Mouse (Mus musculus) kidney, adult 11 months (tissue): ENCODE measurements around the gene Ppp1r1b.

ENCODE experiments used
- DNase-seq: peaks from one replicate; pipeline ENCODE4 v3.0.0; 2022

Ppp1r1b gene

DNA sequence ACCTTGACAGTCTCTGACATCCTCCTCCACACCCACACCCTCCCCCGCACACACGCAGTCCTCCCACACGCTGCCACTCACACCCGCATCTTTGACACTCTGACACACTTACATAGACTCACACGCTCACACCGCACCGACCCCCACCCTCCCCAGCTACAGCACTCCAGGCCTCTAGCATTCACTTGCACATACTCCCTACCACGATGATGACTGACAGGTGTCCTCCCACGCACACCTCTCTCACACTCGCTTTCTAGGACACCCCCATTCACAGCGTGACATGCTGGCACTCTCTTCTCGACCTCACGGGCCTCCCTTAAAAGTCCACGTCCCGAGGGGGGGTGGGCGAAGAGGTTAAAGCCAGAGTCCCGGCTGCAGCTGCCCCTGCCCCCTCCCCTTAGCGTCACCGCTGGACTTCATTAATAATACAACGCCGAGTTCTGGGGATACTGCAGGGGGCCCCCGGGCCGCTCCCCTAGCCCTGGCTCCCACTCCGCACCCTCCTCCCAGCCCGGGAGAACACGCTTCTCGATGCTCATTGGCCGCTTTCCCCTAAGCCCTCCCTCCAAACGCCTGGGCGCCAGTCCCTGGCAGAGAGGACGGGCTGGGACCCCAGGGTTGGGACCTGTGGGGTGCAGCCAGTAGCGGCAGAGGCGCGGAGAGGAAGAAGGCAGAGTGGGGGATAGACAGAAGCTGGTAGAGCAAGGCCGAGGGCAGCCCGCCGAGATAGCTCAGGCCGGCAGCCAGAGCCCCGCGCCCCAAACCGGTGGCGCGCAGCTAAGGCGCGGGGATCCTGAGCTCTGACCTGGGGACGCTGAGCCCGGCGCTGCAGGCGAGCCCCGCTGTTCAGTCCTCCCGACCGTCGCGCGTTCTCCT, at the start of gene Ppp1r1b:
TSS of gene Ppp1r1b (plus strand) at position 322 of the 879 bp plus-strand sequence.
- DNase-seq = peak; percentile 71

DNA sequence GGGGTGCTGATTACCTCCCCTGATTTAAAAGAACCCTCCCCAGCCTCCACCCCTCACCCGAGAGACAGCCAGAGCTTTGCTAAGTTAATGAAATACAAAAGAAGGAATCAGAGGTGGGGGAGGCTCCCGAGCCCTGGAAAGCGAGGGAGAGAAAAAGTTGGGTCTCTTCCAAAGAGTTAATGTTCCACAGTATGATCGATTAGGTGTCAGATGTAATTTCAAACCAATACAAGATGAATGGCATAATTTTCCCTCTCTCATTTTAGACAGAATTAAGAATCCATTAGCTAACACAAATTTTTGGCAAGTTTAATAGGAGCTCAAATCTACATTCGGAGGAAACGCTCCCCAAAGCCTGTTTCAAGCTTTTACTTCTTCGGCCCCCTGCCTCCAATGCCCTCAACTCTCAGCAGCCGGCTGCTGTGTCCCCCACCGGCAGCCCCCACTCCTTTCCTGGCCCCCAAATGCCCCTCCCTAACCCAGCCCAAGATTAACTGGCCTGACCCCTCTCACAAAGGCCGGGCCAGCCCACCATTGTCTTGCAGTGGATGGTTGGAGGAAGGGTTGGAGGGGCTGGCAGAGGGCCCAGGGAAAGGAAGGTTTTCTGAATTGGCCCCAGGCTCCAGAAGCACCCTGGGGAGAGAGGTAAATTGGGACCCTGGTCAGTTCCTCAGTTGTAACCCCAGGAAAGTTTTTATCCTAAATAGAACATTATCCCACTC, 49.6 kb upstream of the Ppp1r1b start:
- DNase-seq = no peak

DNA sequence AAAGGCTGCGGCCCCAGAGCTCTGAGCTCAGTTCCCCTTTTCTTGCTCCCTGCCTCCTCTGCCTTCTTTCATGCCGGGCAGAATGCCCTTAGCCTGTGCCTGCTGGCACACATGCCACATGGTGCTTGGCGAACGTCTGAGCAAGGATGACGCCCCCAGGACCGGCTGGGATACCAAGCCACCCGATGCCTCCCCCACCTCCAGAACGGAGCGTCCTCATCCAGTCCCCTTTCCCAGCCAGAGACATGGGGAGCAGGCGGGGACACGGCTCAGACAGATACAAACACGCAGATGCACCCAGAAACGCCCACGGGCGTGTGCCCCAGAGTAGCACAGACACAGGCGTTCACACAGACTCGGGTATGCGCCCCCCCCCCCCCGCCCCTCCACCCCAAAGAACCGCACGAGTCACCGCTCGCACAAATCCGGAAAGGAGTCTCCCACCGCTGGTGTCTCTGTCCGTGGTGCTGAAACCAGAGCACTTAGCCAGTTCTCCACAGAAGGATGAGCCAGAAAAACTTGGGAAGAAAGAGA, 34.3 kb upstream of the Ppp1r1b start:
- DNase-seq = no peak

DNA sequence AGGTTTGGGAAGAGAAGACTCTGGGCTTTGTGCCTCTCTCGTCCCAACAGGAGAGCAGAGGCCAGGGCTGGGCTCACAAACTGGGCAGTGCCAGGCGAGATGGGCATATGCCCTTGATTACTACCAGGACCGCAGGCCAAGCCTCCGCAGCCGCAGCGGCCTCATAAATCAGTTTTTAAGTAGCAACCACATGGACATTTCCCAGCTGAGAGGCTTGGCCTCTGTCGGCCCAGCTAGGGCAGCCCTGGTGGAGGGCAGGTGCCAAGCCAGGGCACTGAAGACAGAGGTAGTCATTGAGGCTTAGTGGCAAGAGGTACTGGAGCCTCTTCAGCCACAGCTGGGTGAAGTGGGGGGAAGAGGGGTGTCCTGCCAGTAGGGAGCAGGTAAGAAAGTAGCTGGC, 30.7 kb upstream of the Ppp1r1b start:
- DNase-seq = no peak

DNA sequence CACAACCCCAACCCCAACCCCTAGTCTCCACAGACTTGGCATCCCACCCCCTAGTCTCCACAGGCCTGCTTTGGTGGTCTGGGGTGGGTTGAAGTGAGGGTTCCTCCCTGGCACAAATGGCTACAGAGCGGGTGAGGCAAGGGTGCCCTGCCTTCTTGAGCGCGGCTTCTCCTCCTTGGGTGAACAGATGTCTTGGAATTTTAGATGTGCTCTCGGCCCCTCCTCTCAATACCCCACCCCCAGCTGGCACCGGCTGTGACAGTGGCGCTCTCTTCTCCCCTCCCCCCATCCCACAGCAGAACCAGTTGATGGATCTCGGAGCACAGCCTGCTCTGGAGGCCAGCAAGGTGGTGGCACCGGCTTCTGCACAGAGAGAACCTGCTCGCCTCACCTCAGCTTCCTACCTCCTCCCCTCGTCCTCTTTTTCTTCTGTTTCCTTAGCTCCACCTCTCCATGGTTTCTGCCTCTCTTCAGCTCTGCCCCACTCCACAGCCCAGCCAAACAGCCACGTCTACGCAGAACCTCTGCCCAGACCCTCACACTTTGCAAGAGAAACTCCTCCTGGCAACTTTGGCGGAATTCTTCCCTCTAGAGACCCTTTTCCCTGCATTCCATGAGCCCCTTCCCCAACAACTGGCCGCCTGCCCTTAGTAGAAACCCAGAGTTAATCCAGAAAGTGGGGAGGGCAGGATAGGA, 29.6 kb upstream of the Ppp1r1b start:
- no peak for DNase-seq

DNA sequence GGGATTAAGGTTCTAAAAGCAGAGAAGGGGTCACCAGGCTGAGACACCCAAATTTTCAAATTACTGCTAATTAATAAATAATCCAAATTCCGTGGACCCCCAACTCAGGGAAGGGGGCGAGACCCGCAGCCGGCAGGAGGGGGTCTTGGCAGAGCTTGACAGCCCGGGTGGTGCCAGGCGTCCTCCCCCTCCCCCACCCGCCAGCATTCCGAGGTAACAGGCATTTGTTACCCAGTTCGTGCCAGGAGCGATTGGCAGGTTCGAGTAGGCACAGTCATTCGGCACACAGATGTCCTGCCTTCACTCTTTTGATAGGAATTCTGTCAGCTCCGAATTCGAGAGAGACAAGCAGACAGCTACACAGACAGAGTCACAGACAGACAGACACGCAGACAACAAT, 29.1 kb upstream of the Ppp1r1b start:
- no peak for DNase-seq

DNA sequence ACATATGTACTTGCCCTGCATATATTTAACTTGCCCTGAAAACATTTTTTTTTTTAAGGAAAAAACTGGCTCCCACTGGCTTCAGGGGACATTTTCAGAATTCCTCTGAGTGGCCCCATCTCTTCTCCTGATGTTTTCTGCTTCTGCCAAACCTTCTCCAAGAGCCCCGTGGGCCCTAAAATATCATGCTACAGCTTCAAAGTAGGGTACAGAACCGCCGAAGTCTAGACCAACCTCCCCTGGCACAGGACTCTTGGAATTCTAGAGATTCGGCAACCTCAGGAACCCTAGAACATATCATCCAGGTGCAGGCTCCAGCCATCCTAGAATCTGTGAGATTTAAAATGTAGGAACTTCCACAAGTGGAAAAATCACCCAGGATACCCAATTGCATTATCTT, 28.7 kb upstream of the Ppp1r1b start:
- no peak for DNase-seq

DNA sequence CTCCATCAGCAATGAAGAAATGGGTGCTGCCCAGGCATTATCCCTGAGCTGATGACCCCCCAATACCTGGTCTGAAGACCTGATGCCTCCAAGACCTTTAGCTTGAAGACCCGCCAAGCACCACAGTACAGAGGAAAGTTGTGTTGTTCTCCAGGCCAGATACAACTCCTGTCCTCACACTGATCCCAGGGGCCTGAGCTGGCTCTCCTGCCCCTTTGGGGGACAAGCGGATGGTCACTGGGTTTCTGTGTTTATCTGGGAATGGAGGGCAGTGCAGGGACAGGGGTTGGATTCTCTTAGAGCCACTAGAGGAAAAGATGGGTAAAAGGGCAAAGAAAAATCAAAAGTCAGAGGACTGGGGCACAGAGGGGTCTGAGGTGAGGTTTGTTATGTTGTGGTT, 28.3 kb upstream of the Ppp1r1b start:
- DNase-seq = no peak

DNA sequence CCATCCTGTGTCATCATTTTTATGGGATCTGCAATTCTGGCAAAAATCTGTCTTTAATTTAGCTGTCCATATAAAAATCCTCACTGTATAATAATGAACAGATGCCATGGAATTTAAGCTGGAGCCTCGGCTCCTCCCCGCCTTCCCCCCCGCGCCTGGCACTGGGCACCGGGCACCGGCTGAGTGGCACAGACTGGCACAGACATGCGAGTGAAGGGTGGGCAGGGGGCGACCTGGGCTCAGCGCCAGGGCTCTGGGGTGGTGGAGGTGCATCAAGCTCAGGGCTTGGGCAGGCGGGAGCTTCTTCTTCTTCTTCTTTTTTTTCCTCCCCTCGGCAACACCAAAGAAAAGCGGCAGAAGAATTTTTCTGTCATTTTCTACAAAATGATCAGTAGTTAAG, 27.8 kb upstream of the Ppp1r1b start:
- no peak for DNase-seq

DNA sequence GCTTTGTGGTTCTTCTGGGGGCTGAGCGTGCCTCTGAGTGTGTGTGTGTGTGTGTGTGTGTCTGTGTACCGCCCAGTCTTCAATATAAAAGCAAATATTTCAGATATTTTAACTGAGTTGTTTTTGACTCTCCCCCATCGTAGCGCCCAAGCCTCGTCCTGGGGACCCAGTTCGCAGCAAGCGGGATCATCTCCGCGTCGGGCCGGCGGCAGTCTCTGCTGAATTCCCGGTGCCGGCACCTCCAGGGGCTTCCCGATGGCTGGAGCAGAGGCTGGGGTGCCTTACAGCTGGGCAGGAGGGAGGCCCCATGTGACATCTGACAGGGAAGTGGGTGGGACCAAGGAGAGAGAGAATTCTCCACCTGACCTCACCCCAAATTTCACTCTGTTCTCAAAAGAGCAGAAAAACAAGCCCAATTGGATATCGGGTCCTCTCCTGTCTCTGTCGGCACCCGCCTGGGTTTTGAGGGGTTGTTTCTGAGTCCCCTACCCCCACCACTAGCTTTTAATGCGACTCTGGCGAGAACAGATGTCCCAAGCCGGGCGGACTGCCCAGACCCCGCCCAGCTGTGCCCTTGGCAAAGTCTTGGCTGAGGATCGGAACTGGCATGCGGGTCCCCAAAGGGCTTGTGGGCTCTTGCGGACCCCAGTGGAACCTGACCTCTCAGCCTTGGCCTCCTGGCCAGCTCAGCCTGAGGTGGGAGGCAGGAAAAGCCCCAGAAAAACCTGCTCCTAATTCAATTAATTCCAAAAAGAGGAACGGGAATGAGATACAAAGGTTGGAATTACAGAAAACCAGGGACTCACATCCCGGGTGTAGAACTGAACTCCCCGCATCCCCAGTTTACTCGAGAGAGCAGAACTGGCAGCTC, 27.2 kb upstream of the Ppp1r1b start:
- no peak for DNase-seq

DNA sequence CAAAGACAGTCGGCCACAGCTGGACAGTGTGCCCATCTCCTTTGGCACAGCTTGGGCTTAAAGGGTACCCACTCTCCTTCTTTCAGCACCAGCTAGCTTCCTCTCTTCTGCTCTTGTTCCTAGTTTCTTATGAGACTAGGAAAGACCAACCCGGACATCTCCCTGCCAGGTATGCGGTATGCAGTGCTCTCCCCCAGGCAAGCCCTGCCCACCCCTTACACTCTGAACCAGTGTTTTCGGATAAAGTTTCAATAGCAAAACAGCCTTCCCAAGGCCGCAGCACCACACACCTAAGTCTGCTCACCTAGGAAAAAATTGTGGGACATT, 26.6 kb upstream of the Ppp1r1b start:
- DNase-seq = no peak

DNA sequence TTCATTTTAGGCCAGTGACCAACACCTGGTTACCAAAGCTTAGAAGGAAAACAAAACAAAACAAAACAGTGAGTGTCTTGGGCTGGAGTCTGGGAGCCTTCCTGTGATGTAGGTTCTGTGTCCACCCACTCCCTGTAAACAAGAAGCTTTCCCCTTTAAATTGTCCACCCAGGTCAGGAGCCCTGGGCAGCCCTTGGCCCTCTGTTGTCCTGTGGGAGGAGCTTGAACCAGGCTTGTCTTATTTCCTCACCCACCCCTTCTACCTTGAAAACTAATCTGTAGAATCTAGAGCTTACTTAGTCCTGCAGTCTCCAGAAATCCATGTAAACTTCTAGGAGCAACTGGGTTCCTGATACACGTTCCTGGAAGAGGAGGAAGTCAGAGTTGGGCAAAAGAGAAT, 26.0 kb upstream of the Ppp1r1b start:
- DNase-seq = no peak

DNA sequence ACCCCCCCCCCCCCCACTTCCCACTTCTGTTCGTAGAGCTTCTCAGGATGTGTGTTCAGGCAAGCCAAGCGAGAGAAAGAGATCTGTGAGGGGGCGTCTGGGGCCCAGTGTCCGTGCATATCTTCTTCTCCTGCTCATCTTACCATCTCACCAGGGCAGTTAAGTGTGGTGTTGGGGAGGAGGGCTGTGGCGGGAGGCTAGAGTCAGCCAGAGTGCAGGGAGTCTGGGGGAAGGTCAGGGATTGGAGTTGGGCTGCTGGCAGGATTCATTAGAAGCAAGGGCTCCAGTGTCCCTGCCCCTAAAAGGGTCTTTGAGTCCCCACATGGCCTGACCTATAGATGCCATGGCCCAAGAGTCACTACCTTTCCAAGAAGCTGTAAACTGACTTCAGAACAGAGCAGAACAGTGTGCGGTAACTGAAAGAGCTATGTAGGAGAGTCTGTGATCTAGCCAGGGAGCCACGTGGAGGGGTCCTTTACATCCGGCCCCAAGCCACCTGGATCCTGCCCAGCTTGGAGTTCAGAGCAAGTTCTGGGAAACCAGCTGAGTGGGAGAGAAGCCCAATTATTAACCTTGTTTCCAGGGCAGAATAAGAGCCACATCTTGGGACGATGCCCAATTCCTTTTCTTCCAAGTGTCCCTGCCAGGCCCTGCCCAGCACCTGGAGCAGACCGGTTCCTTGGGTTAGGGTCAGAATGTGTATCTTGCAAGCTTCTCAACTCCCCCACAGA, 24.9 kb upstream of the Ppp1r1b start:
- no peak for DNase-seq

DNA sequence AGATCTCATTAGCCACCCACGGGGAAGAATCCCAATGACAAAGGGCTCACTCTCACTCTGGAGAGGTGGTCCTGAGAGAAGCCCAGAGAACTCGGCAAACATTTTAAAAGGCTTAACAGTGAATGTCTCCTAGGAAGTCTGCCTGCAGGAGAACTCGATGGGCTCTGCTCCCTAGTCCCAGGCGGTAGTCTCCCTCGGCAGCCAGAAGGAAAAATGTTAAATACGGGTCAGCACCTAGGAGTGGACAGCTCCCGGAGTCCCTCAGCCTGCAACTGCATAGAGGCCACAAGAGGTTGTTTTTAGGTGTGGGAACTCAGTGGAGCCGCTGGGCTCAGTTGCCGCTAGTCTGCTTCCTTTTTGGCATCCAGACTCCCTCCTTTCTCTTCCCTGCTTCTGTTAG, 24.3 kb upstream of the Ppp1r1b start:
- no peak for DNase-seq

DNA sequence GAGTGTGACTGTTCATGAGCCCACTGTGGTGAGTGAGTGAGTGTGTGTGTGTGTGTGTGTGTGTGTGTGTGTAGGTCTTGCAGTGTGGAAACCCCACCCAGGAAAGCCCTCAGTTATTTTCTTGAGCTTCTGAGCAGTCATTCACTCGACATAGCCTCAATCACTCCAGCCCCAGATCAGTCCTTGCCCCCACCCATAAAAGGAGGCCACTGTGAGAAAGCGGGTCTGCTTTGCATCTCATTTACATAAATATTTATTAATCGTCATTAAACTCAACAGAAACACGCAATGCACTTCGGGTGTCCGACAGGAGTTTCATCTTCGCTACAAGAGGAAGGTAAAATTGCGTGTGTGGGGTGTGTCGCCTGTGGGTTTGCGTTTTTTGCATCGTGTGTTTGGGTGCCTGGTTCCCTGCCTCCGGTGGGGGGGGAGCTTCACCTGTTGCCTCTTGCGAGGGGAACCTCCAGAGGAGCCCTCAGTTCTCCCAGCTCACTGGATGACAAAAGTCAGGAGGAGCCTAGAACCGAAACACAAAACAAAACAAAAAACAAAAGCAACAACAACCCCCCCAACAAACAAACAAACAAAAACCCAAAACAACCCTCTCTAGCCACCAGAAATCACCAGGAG, 22.9 kb upstream of the Ppp1r1b start:
- DNase-seq = no peak

DNA sequence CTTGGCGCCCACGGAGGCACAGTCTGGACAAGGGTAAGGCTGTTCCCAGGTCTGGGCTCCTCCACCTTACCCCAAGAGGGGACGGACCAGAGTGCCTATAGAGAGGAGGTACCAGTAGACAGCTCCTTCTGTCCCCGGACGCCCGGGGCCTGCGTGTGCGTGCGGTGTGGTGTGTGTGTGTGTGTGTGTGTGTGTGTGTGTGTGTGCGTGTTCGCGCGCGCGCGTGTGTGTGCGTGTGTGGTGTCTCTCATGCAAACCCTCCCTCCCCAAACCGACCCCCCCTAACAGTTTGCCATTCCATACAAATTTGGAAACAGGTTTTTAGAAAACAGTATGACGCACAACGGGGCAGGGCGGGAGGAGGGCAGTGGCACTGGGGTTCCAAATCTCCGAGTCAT, 22.4 kb upstream of the Ppp1r1b start:
- no peak for DNase-seq

DNA sequence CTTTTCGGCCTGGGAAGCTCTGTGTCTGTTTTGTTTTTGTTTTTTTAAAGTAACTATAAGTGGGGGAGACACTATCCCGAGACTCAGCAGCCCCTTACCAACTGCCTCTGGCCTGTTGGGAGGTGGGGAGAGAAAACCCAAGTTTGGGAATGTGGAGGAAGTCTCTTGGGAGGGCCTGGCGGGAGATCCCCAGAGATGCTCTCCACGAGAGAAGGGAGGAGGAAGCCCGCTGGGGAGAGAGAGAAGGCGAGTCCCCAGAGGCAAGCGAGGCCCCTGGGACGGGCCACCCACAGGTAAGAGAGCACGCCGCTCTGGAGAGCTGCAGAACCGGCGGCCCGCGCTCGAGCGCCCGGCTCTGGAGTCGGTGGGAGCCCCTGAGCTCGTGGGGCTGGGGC, 21.5 kb upstream of the Ppp1r1b start:
- DNase-seq = no peak

DNA sequence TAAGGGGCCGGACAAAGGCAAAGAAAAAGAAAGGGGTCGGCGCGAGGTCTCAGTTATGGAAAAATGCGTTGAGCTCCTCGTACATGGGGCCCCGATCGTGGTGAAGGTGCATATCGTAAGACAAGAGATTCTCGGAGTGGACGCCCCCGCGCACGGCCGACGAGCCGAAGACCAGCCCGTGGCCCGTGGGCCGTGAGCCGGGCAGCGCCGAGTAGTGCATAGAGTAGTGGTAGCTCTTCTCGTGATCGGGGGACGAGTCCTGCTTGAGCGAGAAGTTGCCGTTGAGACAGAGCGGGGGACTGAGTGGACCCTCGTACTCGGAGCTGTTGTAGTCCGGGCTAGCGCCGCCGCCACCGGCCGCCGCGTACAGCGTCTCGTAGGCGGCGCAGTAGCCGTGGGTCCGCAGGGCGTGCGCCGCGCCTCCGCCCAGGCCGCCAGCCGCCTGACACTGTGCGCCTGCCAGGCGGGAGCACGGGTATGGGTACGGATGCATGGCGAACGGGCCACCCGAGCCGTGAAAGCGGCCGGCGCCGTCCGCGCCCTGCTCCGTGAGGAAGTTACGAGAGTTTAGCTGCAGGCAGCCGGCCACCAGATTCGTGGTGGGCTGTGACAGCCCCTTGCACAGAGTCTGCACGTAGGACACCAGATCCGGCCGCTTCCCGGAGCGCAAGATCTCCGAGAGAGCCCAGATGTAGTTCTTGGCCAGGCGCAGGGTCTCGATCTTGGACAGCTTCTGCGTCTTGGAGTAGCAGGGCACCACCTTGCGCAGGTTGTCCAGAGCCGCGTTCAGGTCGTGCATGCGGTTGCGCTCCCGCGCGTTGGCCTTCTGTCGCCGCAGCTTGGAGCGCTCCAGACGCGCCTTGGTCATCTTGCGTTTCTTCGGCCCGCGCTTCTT, 20.8 kb upstream of the Ppp1r1b start:
- DNase-seq = no peak

DNA sequence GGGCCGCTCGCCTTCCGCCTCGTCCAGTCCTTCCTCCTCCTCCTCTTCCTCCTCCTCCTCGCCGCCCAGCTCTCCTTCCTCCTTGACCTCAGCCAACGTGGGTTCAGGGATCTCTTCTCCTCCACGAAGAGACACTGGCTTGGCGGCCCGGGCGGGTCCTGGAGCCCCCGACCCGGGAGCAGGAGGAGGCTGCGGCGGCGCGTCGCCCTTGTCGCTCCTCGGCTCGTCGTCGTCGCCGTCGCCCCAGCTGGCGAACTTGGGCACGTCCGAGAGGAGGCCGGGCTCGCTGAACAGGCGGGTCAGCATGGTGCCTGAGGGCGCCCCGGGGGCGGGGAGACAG, 20.2 kb upstream of the Ppp1r1b start:
- no peak for DNase-seq

DNA sequence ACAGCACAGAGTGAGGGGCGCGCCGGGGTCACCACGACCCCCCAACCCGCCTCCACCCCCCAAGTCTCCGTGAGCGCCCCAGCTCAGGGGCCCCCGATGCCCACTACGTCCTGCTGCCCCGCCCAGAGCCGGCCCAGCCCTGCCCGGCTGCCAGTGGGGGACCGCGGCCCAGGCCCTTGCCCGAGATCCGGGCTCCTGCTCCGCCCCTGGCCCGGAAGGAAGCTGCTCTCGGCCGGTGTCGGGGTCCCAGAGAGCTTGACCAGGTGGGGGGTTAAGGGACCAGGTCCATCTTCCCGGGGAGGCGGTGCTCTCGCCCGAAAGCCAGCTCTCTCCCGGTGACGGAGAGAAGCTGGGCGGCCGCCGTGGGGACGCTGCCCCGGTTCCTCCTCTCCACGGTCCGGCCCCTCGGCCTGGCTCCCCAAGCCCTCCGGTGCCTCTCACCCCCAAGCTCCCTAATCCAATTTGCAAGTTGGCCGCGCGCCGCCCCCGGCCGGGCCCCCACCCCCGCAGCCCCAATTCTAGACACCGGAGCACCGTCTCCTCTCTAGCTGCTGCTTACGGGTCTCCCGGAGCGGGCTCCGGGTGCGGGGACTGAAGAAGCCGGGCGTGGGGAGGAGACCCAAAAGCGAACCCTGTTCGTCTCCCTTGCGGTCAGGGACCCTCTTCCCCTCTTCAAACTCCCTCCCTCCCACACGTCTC, 19.7 kb upstream of the Ppp1r1b start:
- DNase-seq = no peak
